Mouse (Mus musculus) limb, embryonic 14.5 days (tissue): ENCODE data around the gene Tmem174. TPM values are rescaled to one million over a fixed set of nuclear protein-coding genes. Genes with fewer than 3 reads are reported as not detected.

Experiments used
- ATAC-seq: fragments of 200-750 bp; cut with Nextera tagmentation; 2 replicates; pipeline ENCODE4 v1.8.0; 2017; ENCODE audit warnings: low read depth, moderate number of reproducible peaks, moderate TSS enrichment; ENCODE audit not compliant: low FRiP score
- DNase-seq: peaks from one replicate; pipeline ENCODE4 v3.0.0-alpha.2; 2015; ENCODE audit warnings: low spot score
- H3K27ac ChIP-seq: fragments of 300-500 bp; sonication (generic); replicated peaks from 2 replicates; pipeline ENCODE4 v1.5.1; 2014; ENCODE audit warnings: low read depth, mild to moderate bottlenecking, low read length, moderate library complexity, mixed read lengths
- H3K27me3 ChIP-seq: fragments of 300-500 bp; sonication (generic); 2 replicates; pipeline ENCODE4 v1.6.1; 2014; ENCODE audit warnings: low read length, mixed read lengths; ENCODE audit not compliant: control insufficient read depth, insufficient read depth
- H3K36me3 ChIP-seq: fragments of 300-500 bp; sonication (generic); 2 replicates; pipeline ENCODE4 v1.6.1; 2014; ENCODE audit warnings: mild to moderate bottlenecking, low read length, moderate library complexity, mixed read lengths; ENCODE audit not compliant: control insufficient read depth, insufficient read depth
- H3K4me1 ChIP-seq: fragments of 300-500 bp; sonication (generic); 2 replicates; pipeline ENCODE4 v1.6.1; 2014; ENCODE audit warnings: antibody characterized with exemption, low read length, mixed read lengths; ENCODE audit not compliant: control insufficient read depth, insufficient read depth
- H3K4me2 ChIP-seq: fragments of 300-500 bp; sonication (generic); replicated peaks from 2 replicates; pipeline ENCODE4 v1.6.1; 2014; ENCODE audit warnings: low read depth, mild to moderate bottlenecking, low read length, moderate library complexity; ENCODE audit not compliant: severe bottlenecking
- H3K4me3 ChIP-seq: fragments of 300-500 bp; sonication (generic); replicated peaks from 2 replicates; pipeline ENCODE4 v1.5.1; 2014; ENCODE audit warnings: low read length
- H3K9ac ChIP-seq: fragments of 300-500 bp; sonication (generic); 2 replicates; pipeline ENCODE4 v1.6.1; 2014; ENCODE audit warnings: mild to moderate bottlenecking, low read depth, low read length, moderate library complexity; ENCODE audit not compliant: severe bottlenecking
- H3K9me3 ChIP-seq: fragments of 300-500 bp; sonication (generic); 2 replicates; pipeline ENCODE4 v1.6.1; 2016; ENCODE audit warnings: low read length; ENCODE audit not compliant: control insufficient read depth
- POLR2A ChIP-seq: fragments of 200-500 bp; IDR thresholded peaks from 2 replicates; pipeline ENCODE4 v1.8.0; 2012; ENCODE audit warnings: inconsistent platforms, mild to moderate bottlenecking, moderate library complexity, borderline replicate concordance; ENCODE audit not compliant: insufficient read depth, insufficient read length; ENCODE audit errors: extremely low read depth
- WGBS: fragments of 180-500 bp; shearing (Covaris S2); extraction: QIAGEN DNeasy Blood & Tissue Kit; methylation state at CpG from one replicate; pipeline ENCODE4 v1.1.7; 2014; 5-methylcytosine and 5-hydroxymethylcytosine counted together
- polyA plus RNA-seq, 2 experiments: library from polyadenylated mRNA; depleted of rRNA in 1 of 2; stranded (reverse) in 1 of 2; unstranded in 1 of 2; fragments of >200 nt; fragmentation: Nextera tagmentation in 1 of 2; extraction: Ambion mirVana in 1 of 2; gene quantifications; 2 replicates each; pipeline versions ENCODE4 v1.2.1 to v1.2.3; 2012 to 2014

Gene Tmem174
- polyA plus RNA-seq (2012; rRNA removed) (not detected in 2 replicates), polyA plus RNA-seq (2014; fragmentation: Nextera tagmentation; extraction: Ambion mirVana) (not detected in 2 replicates)

GRCm38 (mm10) chr13:98637145-98637544, at the start of gene Tmem174:
Gene Tmem174 (minus strand): TSS chr13:98637410.
- no peak for TF ChIP-seq POLR2A

DNA sequence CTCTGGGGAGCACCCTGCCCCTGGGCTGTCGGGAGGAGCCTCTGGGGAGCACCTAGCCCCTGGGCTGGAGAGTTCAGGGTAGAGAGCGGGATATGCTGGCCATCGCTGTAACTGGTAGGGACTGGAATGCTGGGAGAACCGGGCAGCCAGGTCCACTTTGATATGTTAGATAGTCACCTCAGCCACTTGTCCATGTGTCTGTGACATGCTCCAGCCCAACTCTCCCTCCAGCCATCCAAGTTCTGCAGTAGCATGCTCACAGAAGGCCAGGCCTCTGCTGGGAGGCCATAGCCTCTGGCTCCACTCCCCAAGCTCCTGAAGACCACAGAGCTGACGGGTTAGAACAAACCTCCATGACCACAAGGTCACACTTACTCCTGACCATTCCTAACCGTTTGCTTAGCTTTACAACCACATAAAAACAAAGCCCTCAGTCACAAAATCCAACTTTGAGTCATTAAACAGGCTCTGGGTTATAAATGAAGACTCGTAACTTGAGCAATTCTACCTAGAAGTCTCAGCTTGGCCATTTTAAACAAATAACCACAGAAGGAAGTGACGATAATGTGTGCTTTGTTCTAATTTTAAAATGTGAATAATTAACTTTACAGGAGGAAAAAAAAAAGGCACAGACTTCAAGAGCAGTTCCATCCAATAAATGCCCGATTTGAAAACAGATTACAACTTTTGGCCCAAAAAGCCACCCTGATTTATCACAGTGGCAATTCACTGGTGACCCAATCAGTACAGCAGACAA, 47.1 kb upstream of the Tmem174 start:
- Histone ChIP-seq H3K9me3 (no peaks in the 10 kb centered on the region), H3K27ac (no peak overlapping the region), H3K27me3 (no peaks in the 10 kb centered on the region), H3K4me2 (no peak overlapping the region), H3K9ac (no peak overlapping the region), H3K4me1 (peaks cover 4% of the 10 kb centered on the region; the same call in 1 of the 2 replicates), H3K36me3 (no peaks in the 10 kb centered on the region), H3K4me3 (no peak overlapping the region)
- WGBS, result 44% methylated on average over 9 of the region's 9 CpGs
- no peak for DNase-seq
- no peak for ATAC-seq
- no peak for TF ChIP-seq POLR2A

More at GRCm38 (mm10) chr13:98637145-98637544, at the start of gene Tmem174:
- Histone ChIP-seq H3K4me1 (0 out of 2 replicates have a peak, but pooled peaks cover 4% of the 10 kb centered on the region), H3K4me2 (no peak within 1 kb of the TSS), H3K36me3 (no peaks in the 10 kb centered on the region), H3K27ac (no peak within 1 kb of the TSS), H3K4me3 (no peak within 1 kb of the TSS), H3K27me3 (no peaks in the 10 kb centered on the region), H3K9me3 (0 out of 2 replicates have a peak, but pooled peaks cover 3% of the 10 kb centered on the region), H3K9ac (no peak within 1 kb of the TSS)
- no peak for ATAC-seq
- DNase-seq, result no peak
- WGBS, result 90% methylated on average over 12 of the region's 12 CpGs

GRCm38 (mm10) chr13:98683412-98683811, 46.2 kb upstream of the Tmem174 start:
- H3K9me3 ChIP-seq, result no peaks in the 10 kb centered on the region
- no peaks in the 10 kb centered on the region for H3K36me3 ChIP-seq
- ATAC-seq, result no peak
- no peak overlapping the region for H3K27ac ChIP-seq
- H3K27me3 ChIP-seq, result no peaks in the 10 kb centered on the region
- peaks cover 4% of the 10 kb centered on the region; the same call in 1 of the 2 replicates for H3K4me1 ChIP-seq
- no peak for TF ChIP-seq POLR2A
- no peak overlapping the region for H3K4me3 ChIP-seq
- no peak for DNase-seq
- no peak overlapping the region for H3K9ac ChIP-seq
- WGBS, result 84% methylated on average over 2 of the region's 2 CpGs
- H3K4me2 ChIP-seq, result no peak overlapping the region

DNA sequence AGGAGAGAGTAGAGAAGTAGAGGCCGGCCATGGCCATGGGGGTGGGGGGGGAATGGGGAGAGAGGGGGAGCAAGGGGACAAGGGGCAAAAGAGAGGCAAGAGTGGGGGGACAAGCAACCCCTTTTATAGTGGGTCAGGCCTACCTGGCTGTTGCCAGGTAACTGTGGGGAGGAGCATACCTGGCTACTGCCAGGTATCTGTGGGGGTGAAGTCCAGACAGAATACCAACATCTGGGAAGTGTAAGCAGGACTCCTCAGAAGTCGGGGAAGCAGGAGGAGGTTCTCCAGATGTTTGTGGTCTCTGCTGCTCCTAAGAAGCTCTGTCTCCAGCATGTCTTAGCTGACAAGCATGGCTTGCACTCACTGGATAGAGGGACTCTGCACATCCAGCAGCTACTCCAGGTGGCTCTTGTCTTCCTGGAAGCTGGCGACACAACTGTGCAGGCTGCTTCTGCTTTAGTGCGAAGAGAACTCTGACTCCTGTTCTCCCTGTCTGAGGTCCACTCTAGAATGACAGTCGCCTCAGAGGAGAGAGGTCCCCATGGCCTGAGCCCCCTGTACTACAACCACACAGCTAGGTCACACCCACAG, 43.4 kb upstream of the Tmem174 start:
- Histone ChIP-seq H3K27ac (no peak overlapping the region), H3K27me3 (no peaks in the 10 kb centered on the region), H3K4me2 (no peak overlapping the region), H3K9me3 (no peaks in the 10 kb centered on the region), H3K4me3 (no peak overlapping the region), H3K36me3 (no peaks in the 10 kb centered on the region), H3K4me1 (peaks cover 4% of the 10 kb centered on the region; the same call in 1 of the 2 replicates), H3K9ac (no peak overlapping the region)
- no peak for DNase-seq
- WGBS, result 78% methylated on average over 5 of the region's 5 CpGs
- no peak for ATAC-seq
- TF ChIP-seq POLR2A, result no peak

DNA sequence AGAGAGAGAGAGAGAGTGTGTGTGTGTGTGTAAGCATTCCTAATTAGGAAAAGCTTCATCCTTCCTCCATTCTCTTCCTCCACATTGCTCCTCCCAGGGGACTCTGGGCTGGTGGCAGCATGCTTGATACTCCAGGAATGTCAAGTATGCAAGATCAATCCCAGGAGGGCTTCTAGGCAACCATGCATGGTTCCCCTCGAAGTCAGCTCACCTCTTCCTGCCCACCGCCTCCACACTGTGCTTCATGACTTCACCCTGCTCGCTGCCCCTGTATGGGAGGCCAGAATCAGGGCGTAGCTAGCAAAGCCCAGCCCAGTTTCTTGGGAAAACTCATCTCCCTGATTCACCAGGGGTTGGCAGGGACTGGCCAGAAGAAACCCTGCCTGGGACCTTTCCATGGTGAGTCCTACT, 42.4 kb upstream of the Tmem174 start:
- H3K9me3 ChIP-seq, result no peaks in the 10 kb centered on the region
- DNase-seq, result peak; percentile 19
- no peak overlapping the region for H3K4me2 ChIP-seq
- no peaks in the 10 kb centered on the region for H3K36me3 ChIP-seq
- no peak overlapping the region for H3K9ac ChIP-seq
- no peak for TF ChIP-seq POLR2A
- 33% methylated on average over 4 of the region's 4 CpGs for WGBS
- no peaks in the 10 kb centered on the region for H3K27me3 ChIP-seq
- no peak overlapping the region for H3K27ac ChIP-seq
- no peak overlapping the region for H3K4me3 ChIP-seq
- peaks cover 4% of the 10 kb centered on the region; the same call in 1 of the 2 replicates for H3K4me1 ChIP-seq
- ATAC-seq, result no peak
